Mouse (Mus musculus) T-cell, adult 2 months (primary cell): Measurements from ENCODE around the gene Zfp942.

Experiments
- DNase-seq: peaks from one replicate; pipeline ENCODE4 v3.0.0; 2022; ENCODE audit warnings: low spot score

The Zfp942 gene

GRCm38 (mm10) chr17:21962107-21962907 is at the start of gene Zfp942, which contains the start of gene Zfp943:
Zfp942 (minus strand) TSS chr17:21962464.
Zfp943 (plus strand) TSS chr17:21962552.
- DNase-seq: peak; percentile 77

GRCm38 (mm10) chr17:21963302-21963701 is 1.0 kb upstream of the Zfp942 start:
- DNase-seq: no peak

- peak; percentile 74 for DNase-seq
Measured at GRCm38 (mm10) chr17:21909456-21910052, 52.7 kb downstream of the Zfp942 start, which contains the start of gene Zfp995. Zfp995 (minus strand) TSS chr17:21909926.

- no peak for DNase-seq
Measured at GRCm38 (mm10) chr17:21909039-21909438, 53.2 kb downstream of the Zfp942 start.
